Mouse (Mus musculus) testis, adult 2 months (tissue): ENCODE results near the gene Spryd4.

Experiments used
- CTCF ChIP-seq: fragments of 200-500 bp; IDR thresholded peaks from 2 replicates; pipeline ENCODE4 v1.5.1; 2012; ENCODE audit warnings: low read depth, mild to moderate bottlenecking, inconsistent platforms, low read length, moderate library complexity; ENCODE audit not compliant: control insufficient read depth, insufficient read depth, insufficient replicate concordance
- POLR2A ChIP-seq: fragments of 200-500 bp; IDR thresholded peaks from 2 replicates; pipeline ENCODE4 v1.6.1; 2012; ENCODE audit warnings: low read depth, mild to moderate bottlenecking, inconsistent platforms, low read length, moderate library complexity; ENCODE audit not compliant: control insufficient read depth

DNA sequence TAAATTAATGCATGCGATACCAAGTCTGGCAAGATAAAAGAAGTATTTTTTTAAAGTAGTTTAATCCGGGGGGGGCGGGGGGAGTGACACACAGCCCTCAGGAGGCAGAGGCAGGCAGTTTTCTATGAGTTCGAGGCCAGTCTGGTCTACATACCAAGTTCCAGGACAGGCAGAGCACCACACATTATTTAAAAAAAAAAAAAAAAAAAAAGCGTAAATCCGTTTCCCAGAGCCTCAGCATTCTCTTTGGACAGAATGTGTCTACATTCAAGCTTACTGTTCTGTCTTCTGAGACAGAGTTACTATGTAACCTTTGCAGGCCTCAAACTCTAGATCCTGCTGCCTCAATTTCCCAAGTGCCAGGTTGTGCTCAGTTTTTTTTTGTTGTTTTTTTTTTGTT is 541 bp upstream of the Spryd4 start:
- TF ChIP-seq POLR2A (no peak), CTCF (no peak)
